Mouse (Mus musculus) erythroblast, embryonic 14.5 days (primary cell): ENCODE data around the gene Prc1. TPM values are rescaled to one million over a fixed set of nuclear protein-coding genes. Genes with fewer than 3 reads are reported as not detected.

Source experiments
- H3K27me3 ChIP-seq: 2 replicates; pipeline ENCODE4 v1.6.1; 2012; ENCODE audit warnings: inconsistent platforms; ENCODE audit not compliant: control insufficient read depth
- H3K36me3 ChIP-seq: 2 replicates; pipeline ENCODE4 v1.6.1; 2012; ENCODE audit warnings: mild to moderate bottlenecking, inconsistent platforms; ENCODE audit not compliant: control insufficient read depth
- H3K4me1 ChIP-seq: 2 replicates; pipeline ENCODE4 v1.6.1; 2012; ENCODE audit warnings: inconsistent platforms; ENCODE audit not compliant: control insufficient read depth
- H3K4me3 ChIP-seq: replicated peaks from 2 replicates; pipeline ENCODE3; 2012; ENCODE audit warnings: moderate library complexity, mild to moderate bottlenecking, inconsistent platforms
- H3K9me3 ChIP-seq: 2 replicates; pipeline ENCODE4 v1.6.1; 2012; ENCODE audit warnings: low read length, inconsistent platforms, mixed read lengths; ENCODE audit not compliant: control insufficient read depth
- GATA1 ChIP-seq: IDR thresholded peaks from 2 replicates; pipeline ENCODE4 v1.6.1; 2012; ENCODE audit warnings: low read length, inconsistent platforms, mixed read lengths
- TAL1 ChIP-seq: IDR thresholded peaks from 3 replicates; pipeline ENCODE4 v1.6.1; 2012; ENCODE audit warnings: low read length, inconsistent platforms, mixed read lengths
- polyA plus RNA-seq: library from polyadenylated mRNA; stranded (reverse); fragments of >175 nt; gene quantifications from 2 replicates; pipeline ENCODE4 v1.2.3, GENCODE M21; 2012

Prc1 gene
- polyA plus RNA-seq = 3.0 and 4.6 TPM in 2 replicates

- H3K4me1 ChIP-seq = peaks cover 54% of the 10 kb centered on the region
- H3K9me3 ChIP-seq = no peaks in the 10 kb centered on the region
- H3K36me3 ChIP-seq = peaks cover 65% of the 10 kb centered on the region
- H3K4me3 ChIP-seq = peak within 1 kb of the TSS; percentile 100
- no peak for TF ChIP-seq TAL1
- no peak for TF ChIP-seq GATA1
- H3K27me3 ChIP-seq = no peaks in the 10 kb centered on the region
Measured at GRCm38 (mm10) chr7:80294062-80294763, at the start of gene Prc1. TSS of gene Prc1 (plus strand) at chr7:80294450.

- Histone ChIP-seq H3K9me3 (peaks cover 3% of the 10 kb centered on the region), H3K4me1 (peaks cover 14% of the 10 kb centered on the region), H3K27me3 (peaks cover 4% of the 10 kb centered on the region; the same call in 1 of the 2 replicates), H3K36me3 (peaks cover 15% of the 10 kb centered on the region), H3K4me3 (no peak overlapping the region)
- TF ChIP-seq TAL1 = no peak
- no peak for TF ChIP-seq GATA1
Measured at GRCm38 (mm10) chr7:80244851-80245250, 49.4 kb upstream of the Prc1 start.

- TF ChIP-seq TAL1 (no peak), GATA1 (no peak)
- peaks cover 14% of the 10 kb centered on the region for H3K4me1 ChIP-seq
- peaks cover 3% of the 10 kb centered on the region for H3K9me3 ChIP-seq
- peaks cover 4% of the 10 kb centered on the region; the same call in 1 of the 2 replicates for H3K27me3 ChIP-seq
- peaks cover 4% of the 10 kb centered on the region for H3K36me3 ChIP-seq
- peak within 1 kb of the TSS; percentile 66 for H3K4me3 ChIP-seq
Measured at GRCm38 (mm10) chr7:80246148-80246721, 48.0 kb upstream of the Prc1 start, which contains the start of gene Ttll13. TSS of gene Ttll13 (plus strand) at chr7:80246376.

- H3K36me3 ChIP-seq = no peaks in the 10 kb centered on the region
- TF ChIP-seq TAL1 = no peak
- no peak for TF ChIP-seq GATA1
- peaks cover 14% of the 10 kb centered on the region for H3K4me1 ChIP-seq
- peaks cover 4% of the 10 kb centered on the region; the same call in 1 of the 2 replicates for H3K27me3 ChIP-seq
- H3K4me3 ChIP-seq = peak overlapping the region; percentile 66
- peaks cover 3% of the 10 kb centered on the region for H3K9me3 ChIP-seq
Measured at GRCm38 (mm10) chr7:80246859-80247258, 47.4 kb upstream of the Prc1 start.

- no peaks in the 10 kb centered on the region for H3K36me3 ChIP-seq
- H3K9me3 ChIP-seq = no peaks in the 10 kb centered on the region
- peaks cover 6% of the 10 kb centered on the region for H3K27me3 ChIP-seq
- no peak for TF ChIP-seq GATA1
- TF ChIP-seq TAL1 = no peak
- peaks cover 24% of the 10 kb centered on the region for H3K4me1 ChIP-seq
- no peak overlapping the region for H3K4me3 ChIP-seq
Measured at GRCm38 (mm10) chr7:80252437-80252836, 41.8 kb upstream of the Prc1 start.

- H3K9me3 ChIP-seq = no peaks in the 10 kb centered on the region
- no peaks in the 10 kb centered on the region for H3K36me3 ChIP-seq
- H3K4me3 ChIP-seq = no peak overlapping the region
- peaks cover 27% of the 10 kb centered on the region for H3K4me1 ChIP-seq
- H3K27me3 ChIP-seq = peaks cover 4% of the 10 kb centered on the region
- TF ChIP-seq TAL1 (no peak), GATA1 (no peak)
Measured at GRCm38 (mm10) chr7:80252886-80253285, 41.4 kb upstream of the Prc1 start.

- no peaks in the 10 kb centered on the region for H3K36me3 ChIP-seq
- H3K4me3 ChIP-seq = no peak overlapping the region
- H3K9me3 ChIP-seq = no peaks in the 10 kb centered on the region
- peaks cover 47% of the 10 kb centered on the region for H3K4me1 ChIP-seq
- peaks cover 10% of the 10 kb centered on the region for H3K27me3 ChIP-seq
- TF ChIP-seq GATA1 = no peak
- TF ChIP-seq TAL1 = no peak
Measured at GRCm38 (mm10) chr7:80255981-80256380, 38.3 kb upstream of the Prc1 start.

- no peak overlapping the region for H3K4me3 ChIP-seq
- H3K9me3 ChIP-seq = no peaks in the 10 kb centered on the region; the same call in 1 of the 2 replicates
- peaks cover 51% of the 10 kb centered on the region for H3K4me1 ChIP-seq
- peaks cover 3% of the 10 kb centered on the region for H3K36me3 ChIP-seq
- no peak for TF ChIP-seq TAL1
- peaks cover 10% of the 10 kb centered on the region for H3K27me3 ChIP-seq
Measured at GRCm38 (mm10) chr7:80257706-80258105, 36.5 kb upstream of the Prc1 start.

GRCm38 (mm10) chr7:80260625-80261371 lies 33.5 kb upstream of the Prc1 start, which contains the start of gene Ngrn:
TSS of gene Ngrn (plus strand) at chr7:80261215.
- H3K36me3 ChIP-seq = peaks cover 22% of the 10 kb centered on the region
- H3K27me3 ChIP-seq = peaks cover 6% of the 10 kb centered on the region; the same call in 1 of the 2 replicates
- no peaks in the 10 kb centered on the region; the same call in 1 of the 2 replicates for H3K9me3 ChIP-seq
- H3K4me3 ChIP-seq = peak within 1 kb of the TSS; percentile 94
- H3K4me1 ChIP-seq = peaks cover 48% of the 10 kb centered on the region
- TF ChIP-seq TAL1 (no peak), GATA1 (no peak)
